Mouse (Mus musculus): ENCODE results near the gene D130043K22Rik. TPM values are rescaled to one million over a fixed set of nuclear protein-coding genes. Genes with fewer than 3 reads are reported as not detected.
A peak's percentile ranks its signal among the peaks of the same experiment; 100 is the strongest.

Gene D130043K22Rik
- polyA plus RNA-seq, 1 experiment: not detected

GRCm38 (mm10) chr13:24938683-24939082 is 93.7 kb downstream of the D130043K22Rik start:
- no peak overlapping the region for H3K27ac ChIP-seq (replicated peaks; ENCODE audit: low read depth, low read length)
- H3K4me3 ChIP-seq (ENCODE audit: insufficient read depth, low read depth, low read length): peak overlapping the region; percentile 26
- 0 out of 2 replicates have a peak, but pooled peaks cover 4% of the 10 kb centered on the region for H3K4me1 ChIP-seq (ENCODE audit: control insufficient read depth, insufficient read depth, insufficient read length, low read length)

GRCm38 (mm10) chr13:24939472-24939871 is 94.5 kb downstream of the D130043K22Rik start:
- 0 out of 2 replicates have a peak, but pooled peaks cover 4% of the 10 kb centered on the region for H3K4me1 ChIP-seq (ENCODE audit: control insufficient read depth, insufficient read depth, insufficient read length, low read length)
- no peak overlapping the region for H3K4me3 ChIP-seq (ENCODE audit: insufficient read depth, low read depth, low read length)
- no peak overlapping the region for H3K27ac ChIP-seq (replicated peaks; ENCODE audit: low read depth, low read length)

- Histone ChIP-seq H3K4me1 (ENCODE audit: control insufficient read depth, insufficient read depth, insufficient read length, low read length) (0 out of 2 replicates have a peak, but pooled peaks cover 4% of the 10 kb centered on the region), H3K27ac (replicated peaks; ENCODE audit: low read depth, low read length) (no peak within 1 kb of the TSS), H3K4me3 (ENCODE audit: insufficient read depth, low read depth, low read length) (no peak within 1 kb of the TSS)
Observed at GRCm38 (mm10) chr13:24942512-24943282, 97.8 kb downstream of the D130043K22Rik start, which contains the start of gene Gpld1. Gene Gpld1 (plus strand): TSS chr13:24943152.

- H3K4me1 ChIP-seq (ENCODE audit: control insufficient read depth, insufficient read depth, insufficient read length, low read length): no peaks in the 10 kb centered on the region
- H3K27ac ChIP-seq (replicated peaks; ENCODE audit: low read depth, low read length): no peak overlapping the region
- no peak overlapping the region for H3K4me3 ChIP-seq (ENCODE audit: insufficient read depth, low read depth, low read length)
Observed at GRCm38 (mm10) chr13:24943303-24943702, 98.4 kb downstream of the D130043K22Rik start.

- Histone ChIP-seq H3K4me3 (ENCODE audit: insufficient read depth, low read depth, low read length) (no peak overlapping the region), H3K4me1 (ENCODE audit: control insufficient read depth, insufficient read depth, insufficient read length, low read length) (no peaks in the 10 kb centered on the region), H3K27ac (replicated peaks; ENCODE audit: low read depth, low read length) (no peak overlapping the region)
Observed at GRCm38 (mm10) chr13:24945567-24945966, 100.6 kb downstream of the D130043K22Rik start.

- no peak overlapping the region for H3K4me3 ChIP-seq (ENCODE audit: insufficient read depth, low read depth, low read length)
Observed at GRCm38 (mm10) chr13:24947158-24947557, 102.2 kb downstream of the D130043K22Rik start.

GRCm38 (mm10) chr13:24948870-24949269 is 103.9 kb downstream of the D130043K22Rik start:
- no peaks in the 10 kb centered on the region for H3K4me1 ChIP-seq (ENCODE audit: control insufficient read depth, insufficient read depth, insufficient read length, low read length)
- H3K4me3 ChIP-seq (ENCODE audit: insufficient read depth, low read depth, low read length): no peak overlapping the region
- no peak overlapping the region for H3K27ac ChIP-seq (replicated peaks; ENCODE audit: low read depth, low read length)

More at GRCm38 (mm10) chr13:24947158-24947557, 102.2 kb downstream of the D130043K22Rik start:
- H3K27ac ChIP-seq (replicated peaks; ENCODE audit: low read depth, low read length): no peak overlapping the region
- H3K4me1 ChIP-seq (ENCODE audit: control insufficient read depth, insufficient read depth, insufficient read length, low read length): no peaks in the 10 kb centered on the region

Other genes with a start within 250 kb of the D130043K22Rik start
- not detected in 2 replicates for gene Armh2, start 103.9 kb upstream of the D130043K22Rik start, polyA plus RNA-seq (2012; ENCODE audit: insufficient read depth, insufficient read length, missing spikeins)
- 52.2 and 53.3 TPM in 2 replicates for gene Gmnn, start 83.2 kb upstream of the D130043K22Rik start, polyA plus RNA-seq (2012; ENCODE audit: insufficient read depth, insufficient read length, missing spikeins)
- 60.6 and 80.2 TPM in 2 replicates for gene BC005537, start 43.5 kb upstream of the D130043K22Rik start, polyA plus RNA-seq (2012; ENCODE audit: insufficient read depth, insufficient read length, missing spikeins)
- gene Acot13, start 13.6 kb upstream of the D130043K22Rik start, polyA plus RNA-seq (2012; ENCODE audit: insufficient read depth, insufficient read length, missing spikeins): 452 and 487 TPM in 2 replicates
- gene Tdp2, start 13.5 kb upstream of the D130043K22Rik start, polyA plus RNA-seq (2012; ENCODE audit: insufficient read depth, insufficient read length, missing spikeins): 16.2 and 19.9 TPM in 2 replicates
- 16.3 and 18.4 TPM in 2 replicates for gene Aldh5a1, start 92.5 kb downstream of the D130043K22Rik start, polyA plus RNA-seq (2012; ENCODE audit: insufficient read depth, insufficient read length, missing spikeins)
- 2.2 and 6.7 TPM in 2 replicates for gene Gpld1, start 98.0 kb downstream of the D130043K22Rik start, polyA plus RNA-seq (2012; ENCODE audit: insufficient read depth, insufficient read length, missing spikeins)
- gene Mrs2, start 175.2 kb downstream of the D130043K22Rik start, polyA plus RNA-seq (2012; ENCODE audit: insufficient read depth, insufficient read length, missing spikeins): 35.9 and 46.7 TPM in 2 replicates
- gene Dcdc2a, start 210.9 kb downstream of the D130043K22Rik start, polyA plus RNA-seq (2012; ENCODE audit: insufficient read depth, insufficient read length, missing spikeins): not detected in 2 replicates